Mouse (Mus musculus): ENCODE data around the gene Tert.

DNA sequence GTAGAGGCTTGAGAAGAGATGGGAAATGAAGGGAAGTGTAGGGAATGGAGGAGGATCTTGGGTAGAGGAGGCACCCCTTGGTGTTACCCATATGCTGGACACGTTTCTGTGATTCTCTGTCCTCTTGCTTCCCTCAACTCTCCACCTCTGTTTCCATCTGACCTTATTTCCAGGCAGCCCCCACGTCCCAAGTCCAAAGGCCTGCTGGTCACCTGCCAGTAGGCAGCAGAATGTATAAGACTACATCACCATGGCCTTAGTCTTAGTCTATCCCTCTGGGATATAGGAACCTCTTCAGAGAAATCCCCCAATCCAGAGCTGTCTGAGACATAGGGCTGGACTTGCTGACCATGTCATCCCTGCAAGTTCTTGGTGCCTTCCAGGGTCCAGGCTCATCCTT, 52.6 kb downstream of the Tert start:
- TF ChIP-seq CTCF (conservative IDR thresholded peaks at IDR 0.05; ENCODE audit: insufficient read depth, insufficient read length, low read depth, low read length), result no peak
- no peak for TF ChIP-seq POLR2A (IDR thresholded peaks at IDR 0.05; ENCODE audit: low read depth, low read length)
